Mouse (Mus musculus) hindbrain, embryonic 14.5 days (tissue): ENCODE data around the gene Uap1. TPM values are rescaled to one million over a fixed set of nuclear protein-coding genes. Genes with fewer than 3 reads are reported as not detected.
A peak's percentile ranks its signal among the peaks of the same experiment; 100 is the strongest.

Experiments
- ATAC-seq: fragments of 200-750 bp; cut with Nextera tagmentation; 2 replicates; pipeline ENCODE4 v1.8.0; 2017; ENCODE audit warnings: moderate number of reproducible peaks, mild to moderate bottlenecking, moderate TSS enrichment, moderate library complexity; ENCODE audit not compliant: low FRiP score
- DNase-seq: peaks from one replicate; pipeline ENCODE4 v3.0.0-alpha.2; 2015; ENCODE audit warnings: low spot score
- H3K27ac ChIP-seq: fragments of 300-500 bp; sonication (generic); 2 replicates; pipeline ENCODE4 v1.5.1; 2014; ENCODE audit warnings: mild to moderate bottlenecking, moderate library complexity
- H3K27me3 ChIP-seq: fragments of 300-500 bp; sonication (generic); 2 replicates; pipeline ENCODE4 v1.6.1; 2014; ENCODE audit warnings: mild to moderate bottlenecking, low read length, mixed read lengths; ENCODE audit not compliant: control insufficient read depth, insufficient read depth
- H3K36me3 ChIP-seq: fragments of 300-500 bp; sonication (generic); replicated peaks from 2 replicates; pipeline ENCODE4 v1.6.1; 2014; ENCODE audit not compliant: control insufficient read depth, insufficient read depth
- H3K4me1 ChIP-seq: fragments of 300-500 bp; sonication (generic); replicated peaks from 2 replicates; pipeline ENCODE4 v1.6.1; 2014; ENCODE audit warnings: antibody characterized with exemption, low read length, mixed read lengths; ENCODE audit not compliant: control insufficient read depth, insufficient read depth
- H3K4me2 ChIP-seq: fragments of 300-500 bp; sonication (generic); replicated peaks from 2 replicates; pipeline ENCODE4 v1.6.1; 2014; ENCODE audit warnings: mild to moderate bottlenecking, moderate library complexity
- H3K4me3 ChIP-seq: fragments of 300-500 bp; sonication (generic); replicated peaks from 2 replicates; pipeline ENCODE4 v1.5.1; 2014; ENCODE audit warnings: mild to moderate bottlenecking, low read length
- H3K9ac ChIP-seq: fragments of 300-500 bp; sonication (generic); 2 replicates; pipeline ENCODE4 v1.6.1; 2014
- H3K9me3 ChIP-seq: fragments of 300-500 bp; sonication (generic); 2 replicates; pipeline ENCODE4 v1.6.1; 2016; ENCODE audit warnings: low read length; ENCODE audit not compliant: control insufficient read depth
- WGBS: fragments of 180-500 bp; shearing (Covaris S2); extraction: QIAGEN DNeasy Blood & Tissue Kit; methylation state at CpG from one replicate; pipeline ENCODE4 v1.1.7; 2014; 5-methylcytosine and 5-hydroxymethylcytosine counted together
- polyA plus RNA-seq: library from polyadenylated mRNA; unstranded; fragments of >200 nt; fragmentation: Nextera tagmentation; extraction: Ambion mirVana; gene quantifications from 2 replicates; pipeline ENCODE4 v1.2.1, GENCODE M21; 2014

Gene Uap1
- polyA plus RNA-seq, 1 experiment from 2014 or later: 63.8 TPM

- no peak for ATAC-seq
- no peak overlapping the region for H3K4me3 ChIP-seq
- no peak overlapping the region for H3K4me2 ChIP-seq
- no peaks in the 10 kb centered on the region for H3K27me3 ChIP-seq
- no peak for DNase-seq
- no peak overlapping the region for H3K27ac ChIP-seq
- WGBS: 98% methylated on average over 6 of the region's 6 CpGs
- H3K9me3 ChIP-seq: no peaks in the 10 kb centered on the region
- H3K4me1 ChIP-seq: no peaks in the 10 kb centered on the region
- H3K36me3 ChIP-seq: peaks cover 92% of the 10 kb centered on the region
- H3K9ac ChIP-seq: no peak overlapping the region
Measured at GRCm38 (mm10) chr1:170206395-170206794, 31.6 kb upstream of the Uap1 start.

- Histone ChIP-seq H3K4me3 (no peak overlapping the region), H3K4me1 (no peaks in the 10 kb centered on the region), H3K27me3 (no peaks in the 10 kb centered on the region), H3K36me3 (peaks cover 83% of the 10 kb centered on the region), H3K4me2 (no peak overlapping the region), H3K9ac (no peak overlapping the region), H3K27ac (no peak overlapping the region), H3K9me3 (no peaks in the 10 kb centered on the region)
- 82% methylated on average over 3 of the region's 3 CpGs for WGBS
- ATAC-seq (peak; percentile 24; the same call in 1 of the 2 replicates), DNase-seq (peak; percentile 61)
Measured at GRCm38 (mm10) chr1:170200379-170200778, 25.6 kb upstream of the Uap1 start.

GRCm38 (mm10) chr1:170196211-170196610, 21.5 kb upstream of the Uap1 start:
- no peaks in the 10 kb centered on the region for H3K4me1 ChIP-seq
- DNase-seq (no peak), ATAC-seq (no peak)
- no peaks in the 10 kb centered on the region for H3K9me3 ChIP-seq
- H3K27me3 ChIP-seq: no peaks in the 10 kb centered on the region
- WGBS: 94% methylated on average over 8 of the region's 8 CpGs
- H3K27ac ChIP-seq: no peak overlapping the region
- no peak overlapping the region for H3K4me3 ChIP-seq
- no peak overlapping the region for H3K4me2 ChIP-seq
- peaks cover 83% of the 10 kb centered on the region for H3K36me3 ChIP-seq
- H3K9ac ChIP-seq: no peak overlapping the region

- 92% methylated on average over 1 of the region's 1 CpGs for WGBS
- Histone ChIP-seq H3K4me2 (no peak overlapping the region), H3K4me1 (no peaks in the 10 kb centered on the region), H3K36me3 (peaks cover 44% of the 10 kb centered on the region), H3K9me3 (no peaks in the 10 kb centered on the region), H3K4me3 (no peak overlapping the region), H3K27me3 (no peaks in the 10 kb centered on the region), H3K9ac (no peak overlapping the region), H3K27ac (no peak overlapping the region)
- DNase-seq (no peak), ATAC-seq (no peak)
Measured at GRCm38 (mm10) chr1:170191925-170192324, 17.2 kb upstream of the Uap1 start.

- Histone ChIP-seq H3K4me1 (no peaks in the 10 kb centered on the region), H3K9ac (no peak overlapping the region), H3K36me3 (peaks cover 32% of the 10 kb centered on the region), H3K9me3 (no peaks in the 10 kb centered on the region), H3K27ac (no peak overlapping the region), H3K4me2 (no peak overlapping the region), H3K4me3 (no peak overlapping the region), H3K27me3 (no peaks in the 10 kb centered on the region)
- WGBS: 86% methylated on average over 4 of the region's 4 CpGs
- ATAC-seq (no peak), DNase-seq (no peak)
Measured at GRCm38 (mm10) chr1:170190225-170190624, 15.5 kb upstream of the Uap1 start.

GRCm38 (mm10) chr1:170188601-170189000, 13.8 kb upstream of the Uap1 start:
- Histone ChIP-seq H3K9me3 (no peaks in the 10 kb centered on the region), H3K4me3 (no peak overlapping the region), H3K9ac (no peak overlapping the region), H3K27ac (no peak overlapping the region), H3K4me1 (no peaks in the 10 kb centered on the region), H3K36me3 (peaks cover 16% of the 10 kb centered on the region), H3K27me3 (no peaks in the 10 kb centered on the region), H3K4me2 (no peak overlapping the region)
- ATAC-seq: no peak
- 79% methylated on average over 11 of the region's 11 CpGs for WGBS
- no peak for DNase-seq

- ATAC-seq (no peak), DNase-seq (no peak)
- H3K9ac ChIP-seq: no peak overlapping the region
- H3K4me1 ChIP-seq: no peaks in the 10 kb centered on the region
- no peaks in the 10 kb centered on the region for H3K27me3 ChIP-seq
- 90% methylated on average over 5 of the region's 5 CpGs for WGBS
- H3K4me2 ChIP-seq: no peak overlapping the region
- H3K27ac ChIP-seq: no peak overlapping the region
- H3K36me3 ChIP-seq: no peaks in the 10 kb centered on the region; the same call in 1 of the 2 replicates
- H3K4me3 ChIP-seq: no peak overlapping the region
- no peaks in the 10 kb centered on the region for H3K9me3 ChIP-seq
Measured at GRCm38 (mm10) chr1:170186531-170186930, 11.8 kb upstream of the Uap1 start.

- Histone ChIP-seq H3K4me2 (no peak overlapping the region), H3K4me1 (no peaks in the 10 kb centered on the region), H3K36me3 (no peaks in the 10 kb centered on the region), H3K27ac (no peak overlapping the region), H3K9ac (no peak overlapping the region), H3K4me3 (no peak overlapping the region), H3K27me3 (no peaks in the 10 kb centered on the region), H3K9me3 (no peaks in the 10 kb centered on the region)
- ATAC-seq: no peak
- WGBS: 97% methylated on average over 3 of the region's 3 CpGs
- DNase-seq: no peak
Measured at GRCm38 (mm10) chr1:170185137-170185536, 10.4 kb upstream of the Uap1 start.

GRCm38 (mm10) chr1:170182706-170183105, 7.9 kb upstream of the Uap1 start:
- no peak overlapping the region for H3K27ac ChIP-seq
- no peak overlapping the region for H3K4me2 ChIP-seq

GRCm38 (mm10) chr1:170176661-170177239, 2.0 kb upstream of the Uap1 start:
- H3K4me3 ChIP-seq: no peak overlapping the region
- no peaks in the 10 kb centered on the region for H3K9me3 ChIP-seq
- no peak for DNase-seq
- no peak overlapping the region for H3K9ac ChIP-seq
- no peak overlapping the region for H3K4me2 ChIP-seq
- peaks cover 18% of the 10 kb centered on the region for H3K4me1 ChIP-seq
- ATAC-seq: no peak
- WGBS: 84% methylated on average over 8 of the region's 8 CpGs
- no peak overlapping the region for H3K27ac ChIP-seq
- H3K36me3 ChIP-seq: no peaks in the 10 kb centered on the region
- H3K27me3 ChIP-seq: no peaks in the 10 kb centered on the region

More at GRCm38 (mm10) chr1:170182706-170183105, 7.9 kb upstream of the Uap1 start:
- H3K36me3 ChIP-seq: no peaks in the 10 kb centered on the region
- H3K9ac ChIP-seq: no peak overlapping the region
- H3K27me3 ChIP-seq: no peaks in the 10 kb centered on the region
- no peak overlapping the region for H3K4me3 ChIP-seq
- H3K4me1 ChIP-seq: no peaks in the 10 kb centered on the region
- no peaks in the 10 kb centered on the region for H3K9me3 ChIP-seq
- no peak for DNase-seq
- no peak for ATAC-seq
